Mouse (Mus musculus) T-cell, adult 2 months (primary cell): ENCODE measurements around the gene Raet1d.
"Not testable (repeated sequence)": the region's sequence is repeated elsewhere in the genome, so short reads cannot be mapped to it uniquely, and the experiment has no call there.

ENCODE experiments used
- DNase-seq: peaks from one replicate; pipeline ENCODE4 v3.0.0; 2022; ENCODE audit warnings: low spot score

The Raet1d gene

DNA sequence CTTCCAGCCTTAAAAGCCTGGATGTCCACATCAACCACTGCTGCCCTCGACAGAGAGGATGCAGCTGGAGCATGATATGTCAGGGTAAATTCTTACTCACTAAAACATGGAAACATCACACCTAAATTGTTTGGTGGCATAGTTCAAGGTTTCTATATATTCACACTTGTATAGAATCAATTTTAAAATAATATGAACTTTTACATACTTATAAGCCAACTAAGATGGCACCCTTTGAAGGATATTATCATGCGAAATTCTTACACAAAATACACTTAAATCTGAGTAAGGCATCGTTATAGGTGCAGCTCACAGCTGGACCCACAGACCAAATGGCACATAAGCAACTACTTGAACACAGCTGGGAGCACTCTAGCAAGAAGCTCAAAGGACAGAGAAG lies at the start of gene Raet1d:
Gene Raet1d (plus strand): TSS at position 301 of the 400 bp plus-strand sequence.
- DNase-seq = not testable (repeated sequence)

DNA sequence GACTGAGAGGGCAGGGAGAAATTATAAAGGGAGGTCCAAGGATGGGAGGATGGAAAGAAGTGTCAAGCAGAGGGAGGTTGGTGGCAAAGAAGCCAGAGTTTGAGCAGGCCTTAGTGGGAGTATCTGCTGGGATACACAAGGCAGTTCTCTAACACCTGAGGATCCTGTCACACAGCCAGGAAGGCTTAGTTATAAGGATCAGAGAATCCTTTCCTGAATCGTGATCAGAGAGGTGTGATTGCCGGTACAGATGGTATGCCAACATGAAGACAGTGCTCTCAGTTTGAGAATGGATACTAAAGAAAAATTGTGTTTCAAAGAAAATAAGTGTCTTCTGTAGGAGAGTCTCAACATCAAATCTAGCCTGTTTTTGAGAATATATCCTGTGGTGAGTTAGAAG lies 37.5 kb upstream of the Raet1d start:
- DNase-seq = no peak

DNA sequence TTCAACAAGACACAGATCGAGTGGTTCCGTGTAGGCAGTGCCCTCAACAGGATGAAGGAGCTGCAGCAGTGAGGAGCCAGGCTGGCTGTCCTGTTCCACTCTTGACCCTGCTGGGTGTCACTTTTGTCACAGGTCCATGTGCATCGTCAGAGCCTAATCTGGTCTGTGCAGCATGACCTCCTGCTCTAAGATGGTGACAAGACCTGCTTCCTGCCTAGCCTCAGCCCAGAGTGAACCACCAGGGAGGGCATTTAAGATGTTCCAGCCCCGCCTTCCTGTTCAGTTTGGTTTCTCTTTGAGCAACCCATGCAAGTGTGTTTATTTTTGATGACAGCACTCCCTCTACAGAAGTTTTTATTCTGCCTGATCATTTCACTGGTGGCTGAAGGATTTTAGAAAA lies 14.6 kb upstream of the Raet1d start:
- peak; percentile 58 for DNase-seq

DNA sequence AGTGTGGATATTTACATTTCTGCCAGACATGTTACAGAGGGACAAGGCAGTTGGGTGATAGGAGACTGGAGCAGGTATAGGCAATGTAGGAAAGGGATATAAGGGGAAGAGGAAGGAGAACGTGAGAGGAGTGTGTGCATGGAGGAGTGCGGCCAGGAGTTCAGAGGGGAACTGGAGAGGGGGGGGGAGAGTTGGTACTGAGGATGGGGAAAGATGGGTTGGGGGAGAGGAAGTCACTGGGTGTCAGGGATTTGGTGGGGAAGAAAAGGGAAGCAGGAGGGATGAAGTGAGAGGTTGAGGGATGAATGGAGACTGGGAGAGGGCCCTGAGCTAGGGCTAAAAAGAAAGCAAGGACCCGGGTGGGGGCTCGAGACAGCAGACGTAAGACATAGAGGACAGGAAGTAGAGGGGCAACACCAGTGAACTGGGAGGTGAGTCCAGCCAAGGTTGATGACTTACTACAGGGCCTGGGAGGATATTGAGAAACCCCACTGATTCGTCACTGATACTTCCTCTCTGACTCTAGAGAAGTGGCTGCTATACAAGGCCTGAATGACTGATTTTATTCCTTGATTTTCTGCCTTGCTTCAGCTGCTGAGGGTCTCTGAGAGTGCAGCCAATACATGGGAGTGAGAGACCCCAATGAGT lies 6.7 kb upstream of the Raet1d start:
- DNase-seq = not testable (repeated sequence)

DNA sequence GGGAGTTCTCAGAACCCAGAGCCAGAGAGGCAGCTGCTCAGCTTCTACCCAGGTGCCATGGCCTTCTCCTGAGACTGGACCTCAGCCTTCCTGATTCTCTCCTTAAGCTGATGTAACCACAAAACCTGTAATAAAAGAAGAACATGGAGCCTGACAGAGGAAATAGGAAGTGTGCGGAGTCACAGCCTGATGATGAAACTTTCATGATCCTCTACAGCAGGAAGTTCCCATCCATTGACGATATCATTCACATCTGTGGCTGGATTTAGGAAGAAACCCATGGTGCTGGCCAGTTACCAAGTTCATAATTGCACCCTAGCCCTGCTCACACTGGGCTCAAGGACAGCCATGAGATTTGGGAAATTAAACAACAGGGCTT lies 6.2 kb upstream of the Raet1d start:
- DNase-seq = not testable (repeated sequence)

DNA sequence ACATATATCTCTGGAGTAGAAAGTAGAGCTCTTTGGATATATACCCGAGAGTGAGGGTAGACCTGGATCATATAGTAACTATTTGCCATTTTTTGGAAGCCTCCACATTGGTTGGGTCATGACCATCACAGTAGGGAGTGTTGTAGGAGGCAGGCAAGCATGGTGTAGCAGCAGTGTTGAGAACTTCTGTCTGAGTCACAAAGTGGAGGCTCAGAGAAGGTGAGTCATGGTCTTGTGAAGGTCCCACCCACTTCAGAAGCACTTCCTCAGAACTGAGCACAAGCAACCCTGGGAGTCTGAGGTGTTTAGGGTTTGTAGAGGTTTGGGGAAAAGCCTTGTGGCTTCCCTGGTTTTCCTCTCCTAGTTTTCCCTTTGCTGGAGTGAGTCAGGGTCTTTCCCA lies 3.0 kb upstream of the Raet1d start:
- not testable (repeated sequence) for DNase-seq

DNA sequence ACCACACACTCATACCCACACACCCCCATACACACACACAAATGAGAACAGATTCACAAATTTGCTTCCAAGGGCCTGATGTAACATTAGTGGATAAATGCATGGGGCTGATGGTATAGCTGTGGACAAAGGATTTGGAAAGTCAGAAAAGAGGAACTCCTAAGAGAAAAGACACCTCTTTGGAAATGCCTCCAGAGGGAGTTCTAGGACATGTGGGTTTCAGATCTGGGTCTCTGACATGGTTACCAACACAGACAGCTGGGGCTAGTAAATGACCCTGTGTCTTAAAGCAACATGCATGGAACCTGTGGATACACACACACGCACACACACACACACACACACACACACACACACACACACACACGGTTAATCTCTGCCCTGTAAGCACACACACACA lies 605 bp downstream of the Raet1d start:
- not testable (repeated sequence) for DNase-seq

DNA sequence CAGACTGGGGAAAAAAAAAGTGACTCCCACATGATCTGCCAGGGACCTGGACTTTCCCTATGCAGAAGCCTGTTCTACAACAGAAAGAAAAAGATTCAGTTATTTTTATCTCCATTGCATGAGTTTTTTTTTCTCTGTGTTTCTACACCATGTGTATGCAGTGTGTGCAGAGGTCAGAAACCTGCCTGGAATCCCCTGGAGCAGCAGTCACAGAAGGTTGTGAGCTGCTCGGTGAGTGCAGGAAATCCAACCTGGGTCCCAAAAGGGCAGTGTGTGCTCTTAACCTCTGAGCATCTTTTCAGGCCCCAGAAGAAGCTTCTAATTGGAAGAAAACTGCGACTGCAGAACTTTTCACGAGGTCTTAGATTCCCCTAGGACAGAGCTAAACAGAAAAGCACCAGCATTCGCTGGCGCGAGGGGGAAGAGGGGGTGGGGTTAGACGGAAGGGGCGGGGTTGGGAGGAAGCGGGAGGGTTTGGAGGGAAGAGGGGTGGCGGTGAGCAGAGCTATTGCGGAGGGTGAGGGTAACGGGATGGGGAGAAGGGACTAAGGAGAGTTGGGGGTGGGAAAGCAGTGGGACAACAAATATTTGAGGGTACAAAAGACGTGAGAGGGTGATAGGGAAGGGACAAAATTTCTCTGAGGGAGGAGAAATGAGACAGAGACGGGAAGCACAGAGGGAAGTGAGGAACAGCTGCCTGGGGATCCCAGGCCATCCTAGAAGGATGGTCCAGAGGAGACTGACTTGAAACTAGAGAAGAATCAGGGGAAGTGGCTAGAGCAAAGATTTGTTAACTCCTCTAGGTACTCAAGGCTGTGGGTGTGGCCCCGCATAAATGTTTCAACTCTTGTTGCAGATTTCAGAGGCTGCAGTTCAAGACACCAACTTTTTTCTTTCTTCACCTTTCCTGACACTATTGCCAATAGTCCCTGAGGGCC lies 1.3 kb downstream of the Raet1d start:
- DNase-seq = not testable (repeated sequence)

DNA sequence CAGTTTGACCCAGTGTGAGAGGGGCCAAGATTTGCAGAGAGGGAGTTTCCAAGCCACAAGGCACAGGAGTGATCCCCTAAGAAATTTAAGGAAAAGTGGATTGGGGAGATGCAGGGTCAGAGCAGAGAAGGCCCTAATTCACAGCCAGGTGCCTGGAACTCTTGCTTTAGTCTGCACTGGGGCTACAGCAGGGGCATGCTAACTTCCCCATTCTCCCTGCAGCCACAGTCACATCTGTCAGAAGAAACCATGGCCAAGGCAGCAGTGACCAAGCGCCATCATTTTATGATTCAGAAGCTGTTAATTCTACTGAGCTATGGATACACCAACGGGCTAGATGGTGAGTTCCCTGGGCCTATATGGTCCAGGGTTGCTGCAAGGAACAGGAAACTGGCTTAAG lies 2.1 kb downstream of the Raet1d start:
- not testable (repeated sequence) for DNase-seq

DNA sequence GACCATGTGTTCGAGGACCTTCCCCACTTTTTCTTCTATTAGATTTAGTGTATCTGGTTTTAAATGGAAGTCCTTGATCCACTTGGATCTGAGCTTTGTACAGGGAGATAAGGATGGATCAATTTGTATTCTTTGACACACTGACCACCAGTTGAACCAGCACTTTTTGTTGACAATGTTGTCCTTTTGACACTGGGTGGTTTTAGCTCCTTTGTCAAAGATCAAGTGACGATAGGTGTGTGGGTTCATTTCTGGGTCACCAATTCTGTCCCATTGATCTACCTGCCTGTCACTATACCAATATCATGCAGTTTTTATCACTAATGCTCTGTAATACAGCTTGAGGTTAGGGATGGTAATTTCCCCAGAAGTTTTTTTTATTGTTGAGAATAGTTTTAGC lies 4.6 kb downstream of the Raet1d start:
- DNase-seq = not testable (repeated sequence)

DNA sequence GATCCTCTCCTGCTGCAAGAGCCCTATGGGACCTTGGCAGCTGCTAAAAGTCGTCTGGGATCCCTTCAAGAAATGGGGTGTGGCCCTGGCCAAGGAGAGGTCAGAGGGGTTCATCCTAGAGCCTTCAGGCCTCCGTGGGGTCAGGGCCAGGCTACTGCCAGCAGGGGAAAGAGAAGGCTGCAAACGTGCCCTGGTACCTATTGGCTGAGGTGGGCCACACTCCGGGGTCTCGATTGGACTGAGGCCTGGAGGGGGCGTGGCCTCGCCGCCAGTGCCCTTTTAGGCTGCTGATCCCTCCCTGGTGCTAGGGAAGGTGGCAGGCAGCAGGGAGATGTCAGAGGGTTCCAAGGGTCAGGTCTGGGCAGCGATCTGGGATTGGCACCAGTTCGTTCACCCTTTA lies 20.9 kb downstream of the Raet1d start:
- DNase-seq = not testable (repeated sequence)

DNA sequence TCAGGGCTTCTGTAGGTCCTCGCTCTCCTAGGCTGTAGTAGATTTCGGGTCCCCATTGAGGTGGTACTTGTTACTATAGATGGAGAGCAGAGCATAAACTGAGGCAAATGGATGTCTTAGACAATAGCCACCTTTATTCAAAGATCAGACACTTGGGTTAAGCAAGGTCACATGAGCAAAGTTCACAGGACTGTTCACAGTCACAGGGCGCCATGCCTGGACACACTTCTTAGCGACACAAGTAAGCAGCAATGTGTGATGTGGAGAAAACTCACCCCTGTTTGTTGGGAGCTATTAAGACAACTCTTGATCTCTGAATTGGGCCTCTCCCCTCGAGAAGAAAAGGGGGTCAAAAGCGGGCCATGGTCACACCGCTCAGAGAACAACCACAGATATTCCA lies 29.8 kb downstream of the Raet1d start:
- not testable (repeated sequence) for DNase-seq

DNA sequence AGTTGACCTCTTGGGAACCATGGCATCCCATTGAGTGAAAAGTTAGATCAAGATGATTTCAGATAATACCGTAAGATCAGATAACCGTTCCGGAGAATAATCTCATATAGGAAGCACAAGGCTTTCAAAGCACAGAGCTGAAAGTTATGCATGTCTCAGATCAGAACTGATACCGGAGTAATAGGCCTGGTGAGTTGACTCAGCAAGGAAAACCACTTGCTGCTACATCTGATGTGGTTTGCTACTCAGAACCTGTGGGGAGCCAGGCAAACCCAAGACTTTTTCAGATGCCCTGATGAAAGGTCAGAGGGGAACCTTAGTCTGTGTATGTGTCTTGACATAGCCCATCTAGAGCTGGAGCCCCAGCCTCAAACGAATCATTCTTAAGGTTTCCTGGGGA lies 31.3 kb downstream of the Raet1d start:
- not testable (repeated sequence) for DNase-seq

DNA sequence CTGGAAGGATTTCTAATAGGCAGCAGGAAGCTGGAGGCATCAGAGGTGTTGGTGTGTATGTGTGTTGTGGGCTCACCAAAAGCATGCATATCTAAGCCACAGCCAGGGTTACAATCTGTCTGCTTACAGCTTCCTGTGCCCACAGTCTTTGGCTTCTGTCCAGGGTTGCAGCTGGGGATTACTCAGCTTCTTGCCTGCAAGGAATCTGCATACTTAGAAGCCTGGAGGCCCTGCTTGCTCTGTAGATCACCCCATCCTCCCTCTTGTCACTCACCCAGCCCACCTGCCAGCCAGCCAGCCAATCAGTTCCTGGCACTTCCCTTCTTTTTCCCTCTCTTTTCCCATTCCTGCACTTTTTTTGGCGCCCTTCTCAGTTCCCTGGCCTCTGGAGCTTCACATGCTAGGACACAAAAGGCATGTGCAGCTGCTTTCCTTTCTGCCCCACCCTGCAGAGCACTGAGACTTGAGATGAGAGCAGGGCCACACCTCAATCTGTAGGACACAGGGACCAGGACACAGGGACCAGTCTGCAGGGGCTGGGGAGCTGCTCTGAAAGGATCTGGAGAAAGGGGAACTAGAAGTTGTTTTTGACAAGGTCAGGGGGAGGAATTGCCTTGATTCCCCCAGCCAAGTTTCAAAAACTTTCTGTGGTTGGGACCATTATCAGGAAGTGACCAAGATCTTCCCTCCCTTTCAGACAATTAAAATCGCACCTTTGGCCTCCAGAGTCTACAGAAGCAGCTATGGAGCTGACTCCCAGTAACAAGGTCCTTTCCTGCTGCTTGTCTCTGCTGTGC lies 32.9 kb downstream of the Raet1d start:
- DNase-seq = not testable (repeated sequence)

DNA sequence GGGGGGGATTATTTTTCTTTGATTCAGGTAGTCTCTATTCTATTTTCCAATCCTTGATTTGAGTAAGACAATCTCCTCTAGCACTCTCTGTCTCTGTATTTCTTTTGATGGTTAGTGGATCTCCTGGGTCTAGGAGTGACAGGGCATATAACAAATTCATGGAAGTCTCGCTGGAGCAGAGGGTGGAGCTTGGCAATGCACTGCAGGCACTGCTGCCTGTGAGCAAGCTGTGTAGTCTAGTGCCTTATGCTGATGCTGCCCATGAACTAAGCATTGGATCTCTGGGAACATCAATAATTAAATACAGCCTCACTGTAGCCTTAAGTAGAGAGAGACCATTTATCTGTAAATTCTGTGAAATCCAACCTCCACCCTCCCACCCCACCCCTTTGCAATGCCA lies 36.3 kb downstream of the Raet1d start:
- not testable (repeated sequence) for DNase-seq

DNA sequence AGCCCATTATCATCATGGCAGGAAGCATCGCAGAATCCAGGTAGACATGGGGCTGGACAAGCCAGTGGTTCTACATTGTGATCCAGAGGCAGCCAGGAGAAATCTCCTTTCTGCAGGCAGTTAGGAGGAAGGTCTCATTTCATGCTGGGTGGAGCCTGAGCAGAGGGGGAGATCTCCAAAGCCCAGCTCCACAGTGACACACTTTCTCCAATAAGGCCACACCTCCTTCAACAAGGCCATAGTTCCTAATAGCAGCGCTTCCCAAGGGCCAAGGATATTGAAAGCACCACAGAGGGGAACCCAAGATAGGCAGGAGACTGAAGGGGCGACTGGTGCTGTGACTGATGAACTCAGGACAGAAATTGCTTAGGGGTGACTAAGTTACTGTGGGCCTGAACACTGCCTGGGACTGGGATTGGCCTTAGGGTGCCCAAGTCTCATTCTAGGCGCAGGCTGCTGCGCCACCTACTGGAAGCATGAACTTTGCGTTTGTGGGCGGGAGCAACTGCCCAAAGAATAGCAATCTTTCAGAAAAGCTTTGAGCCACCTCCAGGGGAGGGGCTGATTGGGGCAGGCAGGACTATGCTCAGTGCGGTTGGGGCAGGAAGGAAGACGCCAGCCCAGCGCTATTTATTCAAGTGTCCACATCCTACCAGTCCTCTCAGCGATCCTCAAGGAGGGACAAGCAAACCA lies 42.0 kb downstream of the Raet1d start:
- peak; percentile 46 for DNase-seq

DNA sequence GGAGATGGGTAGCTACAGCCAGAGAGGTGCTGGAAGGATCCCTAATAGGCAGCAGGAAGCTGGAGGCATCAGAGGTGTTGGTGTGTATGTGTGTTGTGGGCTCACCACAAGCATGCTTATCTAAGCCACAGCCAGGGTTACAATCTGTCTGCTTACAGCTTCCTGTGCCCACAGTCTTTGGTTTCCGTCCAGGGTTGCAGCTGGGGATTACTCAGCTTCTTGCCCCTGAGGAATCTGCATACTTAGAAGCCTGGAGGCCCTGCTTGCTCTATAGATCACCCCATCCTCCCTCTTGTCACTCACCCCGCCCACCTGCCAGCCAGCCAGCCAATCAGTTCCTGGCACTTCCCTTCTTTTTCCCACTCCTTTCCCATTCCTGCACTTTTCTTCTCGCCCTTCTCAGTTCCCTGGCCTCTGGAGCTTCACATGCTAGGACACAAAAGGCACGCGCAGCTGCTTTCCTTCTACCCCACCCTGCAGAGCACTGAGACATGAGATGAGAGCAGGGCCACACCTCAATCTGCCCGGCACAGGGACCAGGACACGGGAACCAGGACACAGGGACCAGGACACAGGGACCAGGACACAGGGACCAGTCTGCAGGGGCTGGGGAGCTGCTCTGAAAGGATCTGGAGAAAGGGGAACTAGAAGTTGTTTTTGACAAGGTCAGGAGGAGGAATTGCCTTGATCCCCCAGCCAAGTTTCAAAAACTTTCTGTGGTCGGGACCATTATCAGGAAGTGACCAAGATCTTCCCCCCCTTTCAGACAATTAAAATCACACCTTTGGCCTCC lies 53.5 kb downstream of the Raet1d start:
- DNase-seq = peak; percentile 40
